Mouse (Mus musculus) lung, embryonic 14.5 days (tissue): Measurements from ENCODE around the gene Ring1. TPM values are rescaled to one million over a fixed set of nuclear protein-coding genes. Genes with fewer than 3 reads are reported as not detected.
A peak's percentile ranks its signal among the peaks of the same experiment; 100 is the strongest.

Experiments used
- ATAC-seq: fragments of 200-750 bp; cut with Nextera tagmentation; 2 replicates; pipeline ENCODE4 v1.8.0; 2017; ENCODE audit warnings: mild to moderate bottlenecking, moderate TSS enrichment, moderate library complexity; ENCODE audit not compliant: insufficient read depth
- DNase-seq: peaks from one replicate; pipeline ENCODE4 v3.0.0-alpha.2; 2015
- H3K27ac ChIP-seq: fragments of 300-500 bp; sonication (generic); 2 replicates; pipeline ENCODE4 v1.5.1; 2014; ENCODE audit warnings: low read depth, mild to moderate bottlenecking, moderate library complexity
- H3K27me3 ChIP-seq: fragments of 300-500 bp; sonication (generic); 2 replicates; pipeline ENCODE4 v1.6.1; 2014; ENCODE audit warnings: low read length, control low read depth; ENCODE audit not compliant: insufficient read depth
- H3K36me3 ChIP-seq: fragments of 300-500 bp; sonication (generic); 2 replicates; pipeline ENCODE4 v1.6.1; 2014; ENCODE audit warnings: control low read depth; ENCODE audit not compliant: insufficient read depth
- H3K4me1 ChIP-seq: fragments of 300-500 bp; sonication (generic); 2 replicates; pipeline ENCODE4 v1.6.1; 2014; ENCODE audit warnings: antibody characterized with exemption, control low read depth; ENCODE audit not compliant: insufficient read depth
- H3K4me2 ChIP-seq: fragments of 300-500 bp; sonication (generic); 2 replicates; pipeline ENCODE4 v1.6.1; 2014; ENCODE audit warnings: mild to moderate bottlenecking
- H3K4me3 ChIP-seq: fragments of 300-500 bp; sonication (generic); 2 replicates; pipeline ENCODE4 v1.5.1; 2014; ENCODE audit warnings: low read depth, low read length
- H3K9ac ChIP-seq: fragments of 300-500 bp; sonication (generic); 2 replicates; pipeline ENCODE4 v1.6.1; 2014
- H3K9me3 ChIP-seq: fragments of 300-500 bp; sonication (generic); 2 replicates; pipeline ENCODE4 v1.6.1; 2016; ENCODE audit warnings: low read depth, low read length, control low read depth
- CTCF ChIP-seq: IDR thresholded peaks from 2 replicates; pipeline ENCODE4 v1.5.1; 2016; ENCODE audit warnings: antibody characterized with exemption, low read depth
- WGBS: fragments of 180-500 bp; shearing (Covaris S2); extraction: QIAGEN DNeasy Blood & Tissue Kit; methylation state at CpG from one replicate; pipeline ENCODE4 v1.1.7; 2014; 5-methylcytosine and 5-hydroxymethylcytosine counted together
- polyA plus RNA-seq: library from polyadenylated mRNA; unstranded; fragments of >200 nt; fragmentation: Nextera tagmentation; extraction: Ambion mirVana; gene quantifications from 2 replicates; pipeline ENCODE4 v1.2.1, GENCODE M21; 2014

The Ring1 gene
- polyA plus RNA-seq = 5.6 and 6.6 TPM in 2 replicates

- H3K9me3 ChIP-seq = 0 out of 2 replicates have a peak, but pooled peaks cover 4% of the 10 kb centered on the region
- DNase-seq (peak; percentile 89), ATAC-seq (peak; percentile 64)
- under 1% methylated on average over 54 of the region's 58 CpGs for WGBS
- TF ChIP-seq CTCF = no peak
- H3K9ac ChIP-seq = peak within 1 kb of the TSS; percentile 88
- peaks cover 37% of the 10 kb centered on the region for H3K36me3 ChIP-seq
- H3K4me2 ChIP-seq = peak within 1 kb of the TSS; percentile 98
- peak within 1 kb of the TSS; percentile 87 for H3K4me3 ChIP-seq
- H3K4me1 ChIP-seq = peaks cover 26% of the 10 kb centered on the region; the same call in 1 of the 2 replicates
- H3K27ac ChIP-seq = peak within 1 kb of the TSS; percentile 89
- H3K27me3 ChIP-seq = no peaks in the 10 kb centered on the region
Observed at GRCm38 (mm10) chr17:34024317-34024821, at the start of gene Ring1. Gene Ring1 (minus strand): TSS chr17:34024680.

DNA sequence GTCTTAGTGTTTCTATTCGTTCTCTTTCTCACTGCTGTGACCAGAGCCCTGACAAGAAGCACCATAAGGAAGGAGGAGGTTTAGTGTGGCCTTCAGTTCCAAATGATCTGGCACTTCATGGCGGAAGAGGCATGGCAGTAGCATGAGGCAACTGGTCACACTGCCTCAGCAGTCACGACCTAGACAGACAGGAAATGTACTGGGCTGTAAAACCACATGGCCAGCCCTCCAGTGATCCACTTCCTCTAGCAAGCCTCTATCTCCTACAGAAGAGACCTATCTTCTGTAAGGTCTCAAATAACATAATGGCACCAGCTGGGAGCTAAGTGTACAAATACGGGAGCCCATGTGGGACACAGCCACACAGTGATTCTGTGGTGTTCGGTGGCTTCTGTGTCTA, 47.6 kb upstream of the Ring1 start:
- WGBS = 67% methylated on average over 5 of the region's 5 CpGs
- Histone ChIP-seq H3K27me3 (peaks cover 6% of the 10 kb centered on the region; the same call in 1 of the 2 replicates), H3K9me3 (no peaks in the 10 kb centered on the region), H3K4me1 (no peaks in the 10 kb centered on the region), H3K27ac (no peak overlapping the region), H3K4me2 (no peak overlapping the region), H3K36me3 (no peaks in the 10 kb centered on the region), H3K4me3 (no peak overlapping the region), H3K9ac (no peak overlapping the region)
- no peak for TF ChIP-seq CTCF
- no peak for ATAC-seq
- DNase-seq = no peak

DNA sequence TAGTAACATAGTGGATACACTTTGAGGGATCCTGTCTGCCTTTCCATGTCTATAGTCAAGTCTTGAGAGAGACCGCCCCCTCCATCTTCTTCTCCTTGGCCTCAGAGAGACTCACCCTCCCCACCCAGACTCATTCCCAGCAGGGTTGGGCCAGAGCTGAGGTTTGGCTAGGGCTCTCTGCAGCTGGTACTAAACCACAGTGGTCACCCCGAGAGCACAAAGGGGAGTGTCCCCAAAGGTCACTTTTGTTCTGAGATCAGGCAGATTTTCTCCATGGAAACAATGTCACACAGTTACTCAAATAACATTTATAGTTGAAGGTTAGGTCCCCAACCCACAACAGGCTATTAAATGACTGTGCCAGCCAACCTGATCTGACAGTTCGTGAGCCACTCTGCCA, 44.4 kb upstream of the Ring1 start:
- ATAC-seq = no peak
- 43% methylated on average over 3 of the region's 3 CpGs for WGBS

DNA sequence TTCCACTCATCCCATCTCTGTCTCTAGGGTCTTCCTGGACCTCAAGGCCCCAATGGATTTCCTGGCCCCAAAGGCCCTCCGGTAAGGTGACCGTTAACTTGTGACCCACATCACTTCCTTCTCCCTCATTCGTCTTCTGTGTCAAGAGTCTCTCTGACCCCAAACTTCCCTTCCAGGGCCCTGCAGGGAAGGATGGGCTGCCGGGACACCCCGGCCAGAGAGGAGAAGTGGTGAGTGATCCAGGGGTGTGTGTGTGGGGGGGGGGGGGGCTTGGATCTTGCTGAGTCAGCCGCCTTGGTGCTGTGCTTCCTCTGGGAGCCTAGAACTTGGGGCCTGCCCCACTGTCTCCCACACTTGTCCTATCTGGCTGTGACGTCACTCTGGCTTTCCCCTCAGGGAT, 32.7 kb upstream of the Ring1 start:
- ATAC-seq (no peak), DNase-seq (no peak)
- no peak overlapping the region for H3K4me3 ChIP-seq
- H3K9me3 ChIP-seq = no peaks in the 10 kb centered on the region
- 42% methylated on average over 7 of the region's 7 CpGs for WGBS
- no peaks in the 10 kb centered on the region for H3K27me3 ChIP-seq
- no peak overlapping the region for H3K27ac ChIP-seq
- no peaks in the 10 kb centered on the region for H3K4me1 ChIP-seq
- no peak overlapping the region for H3K9ac ChIP-seq
- no peak overlapping the region for H3K4me2 ChIP-seq
- H3K36me3 ChIP-seq = no peaks in the 10 kb centered on the region
- TF ChIP-seq CTCF = no peak

More for the DNA sequence above, 44.4 kb upstream of the Ring1 start:
- H3K4me3 ChIP-seq = no peak overlapping the region
- no peaks in the 10 kb centered on the region for H3K36me3 ChIP-seq
- no peak for TF ChIP-seq CTCF
- H3K4me2 ChIP-seq = no peak overlapping the region
- H3K9ac ChIP-seq = no peak overlapping the region
- DNase-seq = no peak
- H3K4me1 ChIP-seq = no peaks in the 10 kb centered on the region
- no peak overlapping the region for H3K27ac ChIP-seq
- H3K27me3 ChIP-seq = no peaks in the 10 kb centered on the region
- H3K9me3 ChIP-seq = no peaks in the 10 kb centered on the region

DNA sequence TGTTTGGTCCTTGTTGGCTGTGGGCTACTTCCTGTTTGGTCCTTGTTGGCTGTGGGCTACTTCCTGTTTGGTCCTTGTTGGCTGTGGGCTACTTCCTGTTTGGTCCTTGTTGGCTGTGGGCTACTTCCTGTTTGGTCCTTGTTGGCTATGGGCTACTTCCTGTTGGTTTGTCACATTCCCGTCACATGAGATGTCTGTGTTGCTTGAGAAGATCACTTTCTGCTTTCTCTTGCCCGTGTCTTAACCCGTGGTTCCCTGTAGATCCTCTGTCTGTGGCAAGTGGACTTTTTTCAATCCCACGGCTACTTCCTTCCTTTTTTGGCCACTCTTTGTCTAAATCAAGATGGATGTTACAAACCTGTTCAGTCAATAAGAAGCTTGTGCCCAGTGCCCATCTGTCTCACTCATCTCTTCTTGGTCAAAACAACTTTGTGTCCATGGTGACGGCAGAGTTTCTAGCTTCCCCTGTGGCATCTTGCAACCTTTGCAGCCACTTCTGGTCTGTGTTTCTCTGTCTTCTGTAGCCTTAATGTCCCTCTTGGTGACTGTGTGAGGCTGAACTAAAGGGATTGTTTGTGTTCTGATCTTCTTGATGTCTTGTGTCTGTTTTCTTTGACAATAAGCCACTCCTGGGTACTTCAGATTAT, 23.0 kb upstream of the Ring1 start:
- DNase-seq (no peak), ATAC-seq (no peak)
- Histone ChIP-seq H3K27ac (no peak overlapping the region), H3K27me3 (no peaks in the 10 kb centered on the region), H3K36me3 (no peaks in the 10 kb centered on the region), H3K4me1 (no peaks in the 10 kb centered on the region), H3K4me3 (no peak overlapping the region), H3K4me2 (no peak overlapping the region), H3K9ac (no peak overlapping the region), H3K9me3 (no peaks in the 10 kb centered on the region)
- no peak for TF ChIP-seq CTCF
- 82% methylated on average over 5 of the region's 5 CpGs for WGBS

- no peaks in the 10 kb centered on the region for H3K9me3 ChIP-seq
- H3K4me3 ChIP-seq = no peak overlapping the region
- 0 out of 2 replicates have a peak, but pooled peaks cover 3% of the 10 kb centered on the region for H3K27me3 ChIP-seq
- no peak for ATAC-seq
- no peak for DNase-seq
- no peak overlapping the region for H3K4me2 ChIP-seq
- H3K4me1 ChIP-seq = no peaks in the 10 kb centered on the region
- no peak for TF ChIP-seq CTCF
- no peak overlapping the region for H3K27ac ChIP-seq
- H3K9ac ChIP-seq = no peak overlapping the region
- WGBS = 76% methylated on average over 14 of the region's 14 CpGs
- no peaks in the 10 kb centered on the region for H3K36me3 ChIP-seq
Observed at GRCm38 (mm10) chr17:34045941-34046340, 21.5 kb upstream of the Ring1 start.
